Mouse (Mus musculus) heart, adult 18-20 months (tissue): ENCODE results near the gene Asxl1. TPM values are rescaled to one million over a fixed set of nuclear protein-coding genes. Genes with fewer than 3 reads are reported as not detected.

Source experiments
- DNase-seq, 2 experiments: peaks; one replicate each; pipeline ENCODE4 v3.0.0; 2021 to 2022; ENCODE audit warnings: mixed read lengths in 1 of 2
- long read RNA-seq, 2 experiments: library from polyadenylated mRNA; stranded (forward); transcript quantifications; one replicate each; pipeline ENCODE4 v2.0.0; 2021
- total RNA-seq, 2 experiments: library from RNA; stranded (reverse); gene quantifications; 2 replicates each; pipeline ENCODE4 v1.2.3; 2021

Gene Asxl1
- 10 to 100 TPM; 17.1 to 17.3 TPM for total RNA-seq
- long read RNA-seq, experiment 1, partial matches to known transcripts = 1 of 5 reads
- long read RNA-seq, experiment 1, other reads (novel, unspliced or antisense) = 4 of 5 reads
- long read RNA-seq, experiment 2, partial matches to known transcripts = 2 of 2 reads
- long read RNA-seq, experiment 2, other reads (novel, unspliced or antisense) = 0 of 2 reads

GRCm38 (mm10) chr2:153345454-153346220 lies at the start of gene Asxl1:
TSS of gene Asxl1 (plus strand) at chr2:153345829.
- DNase-seq = peak; percentile 96 to 99

GRCm38 (mm10) chr2:153297771-153298170 lies 47.9 kb upstream of the Asxl1 start:
- no peak for DNase-seq

- no peak for DNase-seq
These were observed 47.2 kb upstream of the Asxl1 start for GRCm38 (mm10) chr2:153298460-153298859.

DNA sequence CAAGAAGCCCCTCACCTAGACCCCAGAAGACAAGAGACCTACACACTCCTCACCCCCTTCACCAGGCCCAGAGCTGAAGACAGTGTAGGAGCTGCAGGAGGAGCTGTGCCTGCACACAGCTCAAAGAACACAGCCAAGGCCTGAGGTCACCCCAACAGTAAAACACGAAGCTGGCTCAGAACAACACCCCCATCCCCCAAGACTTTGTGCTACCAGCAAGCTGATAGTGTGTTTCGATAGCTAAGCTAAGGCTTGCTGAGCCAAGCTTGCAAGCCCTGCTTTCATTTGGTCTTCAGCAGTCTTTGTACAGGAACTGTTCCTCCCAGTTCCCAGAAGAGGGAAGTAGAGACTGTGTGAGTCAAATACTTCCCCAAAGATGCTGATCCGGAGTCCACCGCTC lies 46.8 kb upstream of the Asxl1 start:
- peak; percentile 18 to 55 for DNase-seq

DNA sequence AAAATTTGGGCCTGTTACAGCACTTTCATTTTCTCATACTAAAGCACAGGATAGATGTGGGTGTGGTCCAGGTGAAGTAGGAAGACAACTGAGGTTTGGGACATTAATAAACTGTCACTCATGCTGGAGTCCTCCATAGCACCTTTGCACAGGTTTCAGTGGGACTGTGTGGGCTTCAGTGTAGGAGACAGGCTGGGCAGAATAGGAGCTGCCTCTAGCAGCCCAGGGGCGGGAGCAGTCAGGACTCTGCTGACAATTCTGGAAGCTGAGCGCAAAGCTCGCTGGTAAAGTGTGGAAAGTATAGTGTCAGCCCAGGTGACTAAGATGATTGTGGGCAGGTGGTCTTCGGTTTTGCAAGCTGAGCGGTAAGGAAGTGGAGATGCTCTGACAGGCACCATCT lies 44.5 kb upstream of the Asxl1 start:
- DNase-seq = no peak

GRCm38 (mm10) chr2:153305240-153305639 lies 40.4 kb upstream of the Asxl1 start:
- DNase-seq = peak; percentile 29 to 45

DNA sequence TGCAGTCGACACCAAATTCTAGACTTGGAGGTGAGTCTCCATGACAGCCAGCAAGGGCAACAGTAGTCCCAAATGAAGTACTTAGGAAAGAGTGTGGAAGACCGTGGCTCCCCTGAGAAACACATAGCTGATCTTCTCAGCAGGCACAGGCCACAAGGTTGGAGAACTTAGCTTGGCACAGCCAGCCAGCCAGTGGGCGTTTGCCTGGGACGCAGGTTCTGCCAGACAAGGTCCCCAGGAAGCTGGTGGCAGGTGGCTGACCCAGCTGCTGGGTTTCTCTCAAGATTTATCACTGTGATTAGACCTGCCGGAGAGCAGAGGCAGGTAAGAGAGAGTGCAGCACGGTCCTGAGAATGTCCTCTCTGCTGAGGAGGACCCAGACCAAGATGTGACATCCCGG lies 37.0 kb upstream of the Asxl1 start:
- DNase-seq = no peak

- DNase-seq = no peak
These were observed 36.5 kb upstream of the Asxl1 start for GRCm38 (mm10) chr2:153309106-153309505.

DNA sequence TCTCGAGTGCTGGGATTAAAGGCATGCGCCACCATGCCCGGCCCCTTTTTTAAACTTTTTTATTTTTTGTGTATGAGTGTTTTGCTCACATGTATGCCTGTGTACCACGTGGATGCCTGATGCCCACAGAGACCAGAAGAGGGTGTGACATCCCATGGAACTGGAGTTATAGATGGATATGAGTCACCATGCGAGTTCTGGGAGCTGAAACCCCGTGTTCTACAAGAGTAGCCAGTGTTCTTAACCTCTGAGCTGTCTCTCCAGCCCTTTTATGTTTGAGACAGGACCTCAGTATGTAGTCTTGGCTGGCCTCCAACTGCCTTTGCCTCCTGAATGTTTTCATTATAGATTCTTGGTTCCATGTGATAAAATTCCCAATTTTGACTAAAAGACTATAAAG lies 35.4 kb upstream of the Asxl1 start:
- no peak for DNase-seq

- no peak for DNase-seq
These were observed 32.7 kb upstream of the Asxl1 start for GRCm38 (mm10) chr2:153312884-153313283.

GRCm38 (mm10) chr2:153318408-153318807 lies 27.2 kb upstream of the Asxl1 start:
- DNase-seq = no peak

DNA sequence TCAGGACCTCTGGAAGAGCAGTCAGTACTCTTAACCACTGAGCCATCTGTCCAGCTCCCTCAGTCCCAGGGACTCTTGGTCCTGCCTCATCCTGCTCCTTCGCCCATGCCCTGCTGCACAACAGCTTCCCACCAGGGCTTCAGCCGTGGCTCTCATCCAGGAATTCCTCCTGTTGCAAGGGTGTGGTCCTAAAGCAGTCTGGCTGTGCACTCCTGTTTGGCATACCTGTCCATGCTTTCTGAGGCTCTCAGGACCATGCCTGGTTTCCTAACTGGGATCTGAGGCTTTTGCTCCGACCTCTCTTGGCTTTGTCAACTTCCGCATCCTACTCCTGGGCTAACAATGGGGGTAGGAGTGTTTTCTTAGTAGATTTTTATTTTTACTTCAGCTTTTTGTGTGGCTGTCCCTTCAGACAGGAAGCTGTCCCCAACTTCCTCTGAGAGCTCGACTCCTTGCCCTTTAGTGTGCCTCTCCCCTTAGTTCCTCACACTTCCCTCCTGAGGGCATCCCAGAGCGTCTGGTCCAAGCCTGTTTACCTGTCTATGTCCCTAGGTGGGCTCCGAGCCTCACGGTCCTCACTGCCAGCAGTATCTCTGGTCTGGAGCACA lies 26.5 kb upstream of the Asxl1 start:
- peak; percentile 19 to 47 for DNase-seq

- DNase-seq = no peak
These were observed 19.8 kb upstream of the Asxl1 start for GRCm38 (mm10) chr2:153325706-153326376.

DNA sequence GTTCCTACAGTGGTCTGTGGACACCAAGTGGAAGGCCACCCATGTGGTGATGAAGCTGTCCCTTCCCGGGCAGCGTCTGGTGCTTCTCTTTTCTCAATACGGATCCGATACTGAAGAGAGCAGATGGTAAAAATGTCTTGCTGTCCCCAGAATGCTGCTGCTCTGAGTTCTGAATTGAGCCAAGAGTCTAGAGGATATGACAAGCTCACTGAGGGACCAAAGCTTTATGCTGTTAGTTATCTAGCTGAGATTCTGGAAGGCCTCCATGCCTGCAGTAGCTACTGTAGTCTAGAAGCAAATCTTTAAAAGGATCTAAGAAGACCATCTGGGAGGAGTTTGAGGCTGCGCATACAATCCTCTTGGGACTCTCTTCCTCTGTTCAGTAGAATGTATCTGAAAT lies 13.4 kb upstream of the Asxl1 start:
- no peak for DNase-seq

- no peak for DNase-seq
These were observed 12.6 kb upstream of the Asxl1 start for GRCm38 (mm10) chr2:153332981-153333380.

DNA sequence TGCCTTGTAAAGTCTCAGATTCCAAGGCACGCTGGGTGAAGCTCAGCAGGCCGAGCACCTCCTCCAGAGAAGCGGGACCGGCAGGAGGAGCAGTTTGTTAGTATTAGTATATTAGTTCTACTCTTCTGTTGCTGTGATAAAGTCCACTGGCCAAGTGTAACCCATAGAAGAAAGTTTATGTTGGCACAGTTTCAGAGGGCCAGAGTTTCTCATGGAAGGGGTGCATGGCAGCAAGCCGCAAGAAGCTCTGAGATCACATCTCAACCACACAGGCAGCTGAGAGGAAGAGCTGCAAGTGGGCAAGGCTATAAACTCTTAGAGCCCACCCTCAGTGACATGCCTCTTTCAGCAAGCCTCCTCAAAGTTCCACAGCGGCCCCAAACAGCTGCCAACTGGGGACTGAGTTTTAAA lies 11.8 kb upstream of the Asxl1 start:
- DNase-seq = no peak

DNA sequence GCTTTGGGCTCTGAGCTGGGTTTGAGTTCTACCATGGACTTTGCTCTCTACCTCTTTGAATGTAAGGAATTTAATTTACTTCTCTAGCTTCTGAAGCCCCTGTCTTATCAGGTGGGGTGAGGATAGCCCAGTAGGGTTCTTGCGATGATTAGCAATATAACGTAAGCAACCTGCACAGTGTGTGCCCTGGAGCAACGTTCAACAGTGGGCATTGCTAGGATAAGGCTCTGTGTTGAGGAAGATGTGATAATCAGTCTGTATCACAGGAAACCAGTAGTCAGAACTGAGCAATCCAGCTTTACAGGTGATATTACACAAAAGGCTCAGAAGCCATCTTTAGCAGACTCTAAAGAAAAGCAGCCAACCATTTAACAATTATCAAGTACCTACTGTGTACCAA lies 11.3 kb upstream of the Asxl1 start:
- DNase-seq = no peak

- DNase-seq = no peak
These were observed 9.5 kb upstream of the Asxl1 start for GRCm38 (mm10) chr2:153336117-153336516.

- no peak for DNase-seq
These were observed 7.0 kb upstream of the Asxl1 start for GRCm38 (mm10) chr2:153338361-153339350.

GRCm38 (mm10) chr2:153342166-153342565 lies 3.5 kb upstream of the Asxl1 start:
- no peak for DNase-seq

DNA sequence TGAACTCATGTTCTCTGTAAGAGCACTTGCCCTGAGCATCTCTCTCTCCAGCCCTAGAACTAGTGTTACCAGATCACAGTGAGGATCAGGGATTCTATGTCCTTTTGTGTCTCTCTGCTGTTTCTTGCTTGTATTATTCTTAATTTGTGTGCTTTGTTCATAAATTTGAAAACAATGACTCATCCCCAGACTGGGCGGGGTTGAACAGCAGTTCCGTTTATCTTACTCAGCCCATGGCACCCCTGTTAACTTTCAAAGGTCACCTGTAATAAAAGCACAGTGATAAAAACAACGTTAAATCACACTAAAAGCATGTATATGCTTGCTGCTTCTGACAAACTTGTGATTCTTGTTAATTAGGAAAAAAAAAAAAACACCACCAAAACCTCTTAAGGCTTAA lies 3.0 kb upstream of the Asxl1 start:
- DNase-seq = no peak

DNA sequence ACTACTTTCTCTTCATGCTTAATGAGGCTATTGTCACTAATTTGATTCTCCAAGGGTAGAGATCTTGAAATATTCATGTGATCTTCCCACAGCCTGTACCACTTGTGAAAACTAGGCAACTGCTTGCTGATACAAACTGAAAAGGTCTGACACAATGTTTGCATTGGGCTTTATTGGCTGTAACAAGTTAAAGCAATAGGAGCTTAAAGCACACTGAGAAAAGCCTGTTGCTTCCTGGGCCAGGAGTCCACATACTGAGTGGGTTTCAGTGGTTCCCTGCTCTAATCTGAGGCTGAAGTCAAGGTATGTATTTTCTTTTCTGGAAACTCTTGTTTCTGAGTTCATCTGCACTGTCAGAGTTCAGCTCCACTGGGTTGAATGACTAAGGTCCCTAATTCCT lies 2.4 kb upstream of the Asxl1 start:
- no peak for DNase-seq
